Mouse (Mus musculus) erythroblast, embryonic 14.5 days (primary cell): ENCODE data around the gene Morn4.

Source experiments
- GATA1 ChIP-seq: IDR thresholded peaks from 2 replicates; pipeline ENCODE4 v1.6.1; 2012; ENCODE audit warnings: low read length, inconsistent platforms, mixed read lengths
- TAL1 ChIP-seq: IDR thresholded peaks from 3 replicates; pipeline ENCODE4 v1.6.1; 2012; ENCODE audit warnings: low read length, inconsistent platforms, mixed read lengths

- TF ChIP-seq TAL1 = no peak
- TF ChIP-seq GATA1 = no peak
Observed at GRCm38 (mm10) chr19:42129509-42130293, 43.5 kb upstream of the Morn4 start.
